Mouse (Mus musculus) cerebellum, postnatal 36 days (tissue): ENCODE data around the gene Slc25a45.
A peak's percentile ranks its signal among the peaks of the same experiment; 100 is the strongest.

Experiments used
- DNase-seq, 2 experiments: peaks; one replicate each; pipeline ENCODE4 v3.0.0; 2021 to 2022; ENCODE audit warnings: mixed read lengths in 2 of 2

The Slc25a45 gene

DNA sequence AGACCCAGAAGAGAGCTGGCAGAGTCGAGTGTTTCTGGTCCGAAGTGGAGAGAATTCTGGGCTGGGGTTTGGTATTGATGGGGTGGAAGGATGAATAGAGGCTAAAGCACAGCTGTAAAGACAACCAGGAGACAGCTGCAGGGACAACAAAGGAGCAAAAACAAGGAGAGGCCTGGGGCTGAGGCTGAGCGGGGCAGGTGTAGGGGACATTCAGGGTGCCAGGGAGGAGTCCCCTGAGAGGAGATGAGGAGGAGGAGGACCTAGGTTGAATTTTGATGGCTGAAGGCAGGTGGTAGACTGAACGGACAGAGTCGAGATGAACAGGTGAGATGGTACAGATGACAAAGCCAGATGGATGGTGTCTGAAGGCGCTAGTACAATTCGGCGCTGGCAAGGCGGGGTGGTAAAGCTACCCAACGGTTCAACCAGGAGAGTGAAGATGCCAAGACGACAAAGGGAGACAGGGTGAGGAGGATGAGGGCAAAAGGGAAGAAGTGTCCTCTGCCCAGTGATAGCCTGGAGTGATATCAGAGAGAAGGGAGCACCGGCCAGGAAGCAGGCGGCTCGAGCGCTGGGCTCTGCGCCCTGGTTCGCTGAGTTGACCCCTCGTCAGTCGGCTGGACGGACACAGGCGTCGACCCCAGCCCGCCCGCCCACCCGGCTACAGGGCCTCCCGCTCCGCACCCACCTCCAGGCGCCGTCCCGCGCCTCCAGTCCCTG is 15.8 kb downstream of the Slc25a45 start:
- DNase-seq = peak; percentile 15 to 35

DNA sequence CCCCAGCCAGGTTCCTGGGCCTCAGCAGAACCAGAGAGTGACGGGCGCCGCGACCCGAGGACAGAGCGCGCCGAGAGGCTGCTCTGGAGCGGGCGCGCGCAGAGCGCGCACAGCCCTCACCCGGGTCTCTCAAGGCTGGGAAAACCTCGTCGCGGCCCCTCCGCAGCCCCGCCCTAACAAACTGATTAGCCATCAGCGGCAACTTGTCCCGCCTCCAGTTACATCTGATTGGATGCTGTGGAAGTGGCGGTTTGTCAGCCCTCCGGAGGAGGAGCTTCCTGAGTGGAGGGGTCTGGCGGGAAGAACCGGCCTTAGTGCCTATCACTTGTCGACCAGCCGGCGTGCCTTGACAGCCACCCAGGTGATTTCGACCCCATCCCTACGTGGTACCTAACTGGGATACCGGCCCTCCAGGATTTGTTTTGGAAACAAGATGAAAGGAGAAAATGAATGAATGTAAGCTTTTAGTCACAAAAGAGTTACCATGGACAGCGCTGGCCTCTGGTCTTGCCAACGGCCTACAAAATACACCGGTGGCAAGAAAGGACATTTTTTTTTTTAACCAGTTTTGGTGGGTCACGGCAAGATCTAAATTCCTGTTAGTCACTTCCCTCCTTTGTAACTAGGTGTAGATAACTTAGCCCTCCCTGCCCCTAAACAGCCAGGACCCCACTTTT is 16.5 kb downstream of the Slc25a45 start, which contains the start of gene Tigd3:
Tigd3 (minus strand) TSS at position 148 of the 677 bp plus-strand sequence.
- peak; percentile 96 to 98 for DNase-seq

DNA sequence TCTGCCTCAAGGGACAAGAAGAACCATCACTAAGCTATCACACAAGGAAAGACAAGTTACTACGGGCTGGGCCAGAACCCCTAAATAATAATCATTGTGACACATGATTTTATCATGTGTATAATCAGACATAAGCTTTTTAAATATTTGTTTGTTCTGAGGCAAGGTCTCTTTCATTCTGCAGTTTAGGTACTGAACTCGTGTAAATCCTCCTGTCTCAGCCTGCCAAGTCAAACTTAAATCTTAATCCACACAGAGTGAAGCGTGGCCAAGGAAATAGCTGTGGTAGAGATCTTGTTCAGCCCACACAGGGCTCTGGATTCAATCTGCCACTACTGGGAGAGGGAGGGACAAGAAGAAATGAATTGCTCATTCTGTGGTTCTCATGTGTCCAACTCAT is 29.7 kb downstream of the Slc25a45 start:
- DNase-seq = no peak

DNA sequence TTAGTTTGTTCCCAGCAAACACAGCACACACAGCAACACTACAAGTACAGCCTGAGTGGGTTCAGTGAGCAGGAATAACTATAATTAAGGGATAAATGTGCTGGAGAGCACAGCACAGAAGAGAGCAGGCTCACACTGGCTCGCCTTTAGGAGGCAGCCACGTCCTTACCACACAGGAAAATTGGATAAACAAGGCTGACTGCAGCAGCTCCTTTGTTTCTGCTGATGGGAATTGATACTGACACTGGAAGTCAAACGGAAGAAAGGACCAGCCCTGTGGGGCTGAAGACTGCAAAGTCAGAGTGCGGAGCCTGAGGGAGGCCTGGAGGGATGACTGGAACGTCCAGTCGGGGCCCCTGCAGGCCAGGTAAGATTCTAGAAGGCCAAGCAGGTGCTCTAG is 32.6 kb downstream of the Slc25a45 start:
- DNase-seq = no peak

DNA sequence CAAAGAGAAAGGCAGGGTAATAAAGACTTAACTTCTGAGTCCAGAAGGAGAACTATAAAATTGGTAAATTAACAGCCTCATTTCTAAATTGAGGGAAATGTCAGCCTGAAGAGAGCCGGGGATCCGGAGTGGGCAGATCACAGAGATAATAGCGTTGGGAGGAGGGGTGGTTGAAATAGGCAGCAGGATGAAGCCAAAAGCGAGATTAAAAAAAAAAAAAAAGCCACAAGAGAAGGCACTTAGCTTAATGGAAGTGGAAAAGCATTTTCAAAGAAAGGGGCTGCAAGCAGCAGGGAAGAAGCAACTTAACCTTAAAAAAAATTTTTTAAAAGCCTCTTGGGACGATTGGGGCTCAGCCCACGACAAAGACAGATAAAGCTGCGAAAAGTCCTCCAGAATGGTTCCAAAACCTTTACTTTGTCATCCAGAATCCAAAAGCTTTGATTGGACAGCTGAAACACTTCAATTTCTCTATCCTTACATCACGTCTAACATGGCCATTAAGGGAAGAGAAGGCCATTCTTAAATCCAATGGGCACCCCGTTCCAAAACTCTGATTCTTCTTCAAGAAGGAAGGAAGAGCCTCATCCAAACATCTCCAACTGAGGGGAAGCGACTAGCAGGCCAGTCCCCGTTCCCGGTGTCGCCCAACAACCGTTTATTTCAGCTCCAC is 34.0 kb downstream of the Slc25a45 start:
- DNase-seq = no peak

DNA sequence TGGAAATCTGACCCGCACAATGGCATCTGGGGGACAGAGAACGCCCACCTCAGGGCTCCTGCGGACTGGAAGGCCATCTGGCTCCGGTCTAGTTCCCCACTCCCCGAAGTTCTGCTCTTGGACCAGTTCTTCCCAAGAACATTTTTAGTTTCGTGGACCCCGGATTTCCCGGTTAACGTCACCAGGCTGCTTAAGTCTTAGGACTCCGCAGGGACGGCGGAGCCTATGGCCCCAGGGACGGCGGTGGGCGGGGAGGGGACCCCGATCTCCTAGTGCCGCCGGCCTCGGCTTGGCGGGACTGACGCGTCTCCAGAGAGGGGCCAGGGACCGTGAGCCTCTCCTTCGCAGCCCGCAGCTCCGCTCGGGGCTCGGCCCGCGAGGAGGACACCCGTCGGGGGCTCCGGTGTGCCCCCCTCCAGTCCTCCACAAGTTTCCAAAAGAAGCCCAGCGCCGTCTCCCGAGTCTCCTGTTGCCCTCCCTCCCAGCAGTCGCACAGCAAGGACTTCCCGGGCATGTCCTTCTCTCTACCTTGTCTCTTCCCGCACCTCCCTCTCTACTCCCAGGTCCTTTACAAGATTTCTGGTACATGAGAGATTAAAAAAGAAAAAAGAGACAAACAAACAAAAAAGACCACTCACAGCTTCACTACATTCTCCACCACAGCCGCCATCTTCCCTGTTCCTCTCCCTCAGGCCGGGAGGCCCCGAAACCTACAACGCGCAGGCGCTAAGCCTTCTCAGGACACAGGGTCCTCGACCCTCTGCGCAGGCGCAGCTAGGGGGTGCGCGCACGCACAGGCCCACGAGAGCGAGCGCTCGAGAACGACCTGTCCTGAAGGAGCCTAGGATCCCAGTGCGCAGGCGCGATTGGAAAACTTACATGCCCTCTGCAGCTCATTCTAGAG is 34.7 kb downstream of the Slc25a45 start:
- DNase-seq = peak; percentile 99 to 100

DNA sequence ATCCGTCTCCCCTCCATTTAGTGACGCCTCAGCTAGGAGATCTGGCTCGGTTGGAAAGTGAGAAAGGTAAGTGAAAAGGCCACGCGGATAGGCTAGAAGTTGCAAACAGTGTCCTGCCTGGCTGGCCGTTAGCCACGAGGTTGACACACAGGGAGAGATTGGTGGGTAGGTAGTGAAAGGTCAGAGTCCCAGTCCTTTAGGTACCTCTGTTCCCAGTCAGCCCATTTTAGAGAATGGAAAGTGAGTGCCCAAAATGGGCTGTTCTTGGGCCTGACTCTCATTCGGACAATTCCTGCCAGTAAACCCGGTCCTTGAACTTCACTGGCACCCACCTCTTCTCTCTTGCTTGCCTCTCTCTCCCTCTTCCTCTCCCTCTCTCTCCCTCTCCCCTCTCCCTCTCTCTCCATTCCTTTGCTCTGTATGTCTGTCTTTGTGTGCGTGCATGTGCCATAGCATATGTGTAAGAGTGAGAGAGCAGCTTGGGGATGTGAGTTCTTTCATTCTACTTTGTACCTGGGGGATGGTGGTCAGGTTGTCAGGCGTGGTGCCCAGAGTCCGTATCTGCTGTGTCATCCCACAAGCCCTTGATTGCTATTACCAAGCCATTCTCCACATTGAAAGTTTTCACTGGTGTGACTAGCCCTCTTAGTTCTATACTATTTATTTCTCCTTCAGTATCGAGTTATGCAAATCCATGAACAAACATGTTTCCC is 35.6 kb downstream of the Slc25a45 start, which contains the start of gene Dpf2:
Dpf2 (minus strand) TSS at position 4 of the 713 bp plus-strand sequence.
- DNase-seq = no peak

DNA sequence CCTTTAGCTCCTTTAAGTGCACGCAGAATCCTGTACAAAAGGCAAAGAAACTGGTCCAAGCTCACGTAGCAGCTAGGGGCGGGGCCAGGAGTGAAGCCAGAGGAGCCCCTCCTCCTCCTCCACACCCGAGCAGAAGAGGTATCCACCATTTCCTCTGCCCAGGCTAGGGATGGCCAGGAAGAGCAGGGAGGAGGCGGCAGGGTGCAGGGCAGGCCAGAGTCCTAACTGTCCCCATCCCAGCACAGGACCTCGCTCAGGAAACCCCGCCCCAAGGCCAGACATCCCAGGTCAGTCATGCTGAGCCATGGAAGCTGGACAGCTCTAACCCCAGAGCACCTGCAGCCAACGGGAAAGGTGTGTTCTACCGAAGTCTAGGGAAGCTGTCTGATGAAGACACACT is 44.1 kb downstream of the Slc25a45 start:
- DNase-seq = no peak

DNA sequence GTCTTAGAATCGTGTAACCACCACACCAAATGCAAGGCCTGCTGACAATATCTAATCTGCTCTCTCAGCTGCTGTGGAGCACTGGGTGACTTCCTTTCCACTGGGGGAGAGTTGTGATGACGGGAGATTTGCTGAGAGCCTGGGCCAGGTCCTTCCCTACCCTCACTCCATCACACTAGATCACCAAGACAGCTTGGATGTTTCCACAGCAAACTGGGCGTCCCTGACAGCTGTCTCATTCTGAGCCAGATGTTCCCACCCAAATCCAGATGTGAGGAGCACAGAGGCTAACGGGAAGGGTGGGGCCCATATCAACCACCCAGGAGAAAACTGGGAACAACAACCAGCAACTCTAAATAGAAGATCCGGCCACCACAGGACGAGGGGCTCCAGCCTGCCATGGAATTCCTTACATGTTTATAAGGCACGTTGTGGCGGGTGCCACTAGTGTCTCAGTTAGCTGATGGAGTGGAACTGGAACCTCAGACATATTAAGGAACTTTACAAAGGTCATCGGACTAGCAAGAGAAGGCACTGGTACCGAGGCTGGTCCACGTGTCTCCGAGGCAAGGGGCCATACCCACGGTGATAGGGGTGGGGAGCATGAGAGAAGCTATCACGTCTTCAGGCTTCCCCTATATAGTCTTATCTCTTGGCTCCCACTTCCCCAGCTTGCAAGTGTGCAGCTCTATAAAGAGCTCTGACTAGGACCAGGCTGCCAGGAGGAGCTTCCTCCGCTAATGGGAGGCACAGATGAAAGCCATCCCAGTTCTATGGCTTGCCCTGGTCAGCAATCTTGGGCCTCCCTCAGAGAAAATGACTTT is 44.7 kb downstream of the Slc25a45 start:
- no peak for DNase-seq

DNA sequence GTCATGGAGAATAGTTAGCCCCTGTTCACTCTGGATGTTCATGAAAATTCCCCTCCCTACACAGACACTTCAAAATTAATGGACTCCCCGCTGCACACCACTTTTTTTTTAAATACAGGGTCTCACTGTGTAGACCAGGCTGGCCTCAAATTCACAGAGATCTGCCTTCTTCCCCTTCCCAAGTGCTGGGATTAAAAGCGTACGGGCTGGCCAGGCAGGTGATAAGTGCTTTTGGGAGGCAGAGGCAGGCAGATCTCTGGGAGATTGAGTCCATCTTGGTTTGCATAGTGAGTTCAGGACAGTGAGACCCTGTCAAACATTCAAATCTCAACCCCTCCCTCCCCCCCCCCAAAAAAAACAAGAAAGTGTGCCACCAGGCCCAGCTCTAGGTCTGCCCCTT is 45.4 kb downstream of the Slc25a45 start:
- no peak for DNase-seq

DNA sequence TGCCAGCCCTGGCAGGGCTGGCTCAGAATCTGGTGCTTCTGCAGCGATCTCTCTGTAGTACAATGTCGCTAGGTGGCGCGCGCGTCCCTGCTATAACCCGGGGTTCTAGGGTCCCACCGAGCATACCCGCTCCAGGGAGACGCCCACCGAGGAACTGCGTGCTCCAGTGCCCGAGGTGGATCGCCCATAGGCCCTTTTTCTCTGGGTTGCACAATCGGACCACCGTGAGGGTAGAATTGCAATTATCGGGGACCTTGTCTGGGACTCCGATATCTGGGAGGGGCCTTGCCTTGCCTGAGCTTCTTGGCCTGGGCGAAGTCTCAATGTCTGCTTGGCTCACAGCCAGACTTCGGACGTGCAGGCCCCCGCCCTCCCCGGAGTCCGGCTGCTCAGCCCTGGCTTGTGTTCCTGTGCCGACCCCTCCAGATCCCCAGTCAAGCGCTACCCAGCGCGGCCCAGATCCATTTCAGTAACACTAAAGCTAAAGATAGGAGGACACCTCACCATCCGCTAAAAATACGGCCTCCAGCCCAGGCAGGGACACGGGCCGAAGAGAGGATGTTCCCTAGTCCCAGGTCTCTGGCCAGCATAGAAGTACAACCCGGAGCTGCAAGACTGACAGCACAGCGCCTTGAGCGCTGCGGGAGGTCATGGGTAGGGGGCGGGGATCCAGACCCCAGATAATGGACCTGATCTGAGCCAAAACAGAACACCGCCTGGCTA is 46.5 kb downstream of the Slc25a45 start:
- DNase-seq = peak; percentile 89 to 93

DNA sequence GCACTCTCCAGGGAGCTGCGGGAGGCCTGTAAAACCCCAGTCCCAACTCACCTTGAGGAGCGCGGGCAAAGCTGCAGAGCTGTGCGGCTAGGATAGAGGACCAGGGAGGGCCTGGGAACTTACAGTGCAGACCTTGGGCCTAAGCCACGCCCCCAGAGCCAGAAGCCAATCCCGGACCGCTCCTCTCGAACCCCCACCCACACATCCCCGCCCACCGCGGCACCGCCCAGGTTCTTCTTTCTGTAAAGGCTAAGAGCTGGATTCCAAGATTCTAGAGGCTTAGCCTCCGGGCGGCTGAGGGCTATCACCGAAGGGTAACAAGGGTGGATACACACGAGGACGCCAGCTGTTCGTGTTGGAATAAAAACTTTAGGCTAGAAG is 47.1 kb downstream of the Slc25a45 start, which contains the start of gene Cdc42ep2:
Cdc42ep2 (minus strand) TSS at position 104 of the 381 bp plus-strand sequence.
- peak; percentile 94 to 97 for DNase-seq

DNA sequence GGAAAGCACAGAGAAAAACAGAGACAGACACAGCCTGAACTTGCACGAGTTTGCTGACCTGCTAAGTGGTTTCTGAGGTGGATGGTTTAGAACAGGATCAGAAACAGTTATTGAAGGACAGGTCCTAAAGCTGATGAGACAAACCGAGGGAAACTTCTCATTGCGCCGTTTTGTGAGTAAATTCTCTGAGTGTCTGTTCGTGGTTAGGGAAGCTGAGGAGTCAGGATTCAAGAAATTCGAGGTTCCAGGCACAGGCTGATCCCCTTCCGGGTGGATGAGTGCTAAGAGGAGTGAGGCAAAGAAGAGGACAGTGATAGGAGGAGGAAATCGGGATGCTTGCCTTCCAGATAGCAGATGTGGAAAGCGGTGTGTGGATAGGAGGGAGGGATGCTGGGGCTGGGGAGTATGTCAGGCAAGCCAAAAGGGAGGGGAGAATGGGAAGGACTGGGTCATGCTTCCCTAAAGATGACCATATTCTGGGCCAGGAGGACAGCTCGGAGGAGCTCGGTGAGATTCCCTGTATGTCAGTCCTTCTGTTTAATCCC is 47.8 kb downstream of the Slc25a45 start:
- DNase-seq = no peak

DNA sequence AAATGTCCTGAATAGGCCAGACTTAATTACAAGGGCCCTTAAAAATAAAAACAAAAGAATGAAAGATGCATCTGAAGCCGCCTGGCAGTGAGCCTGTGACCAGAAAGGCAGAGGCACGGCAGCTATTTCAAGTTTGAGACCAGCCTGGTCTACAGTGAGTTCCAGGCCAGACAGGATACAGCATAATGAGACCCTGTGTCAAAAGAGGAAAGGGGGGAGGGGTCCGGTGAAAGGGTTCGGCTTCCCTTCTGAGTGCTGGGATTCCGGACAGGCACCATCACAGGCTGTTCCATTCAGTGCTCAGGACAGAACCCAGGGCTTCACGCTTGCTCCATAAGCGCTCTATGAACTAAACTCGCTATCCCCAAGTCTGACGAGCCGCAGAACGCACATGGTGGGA is 49.4 kb downstream of the Slc25a45 start:
- DNase-seq = no peak

DNA sequence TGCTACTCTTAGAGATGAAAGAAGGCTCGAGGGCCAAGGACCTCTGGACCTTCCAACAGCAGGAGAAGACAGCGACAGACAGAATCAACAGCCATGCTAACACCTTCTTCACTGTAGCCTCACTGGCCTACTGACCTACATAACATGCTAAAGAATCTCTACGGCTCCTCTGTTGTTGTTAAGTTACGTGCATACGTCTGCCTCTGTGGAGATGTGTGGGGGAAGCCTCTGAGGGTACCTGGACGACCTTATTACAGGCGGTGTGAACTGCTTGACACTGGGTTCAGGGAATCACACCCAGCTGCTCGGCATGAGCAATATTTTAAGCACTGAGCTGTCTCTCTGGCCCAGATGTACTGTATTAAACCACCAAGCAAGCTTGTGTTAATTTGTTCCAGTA is 49.9 kb downstream of the Slc25a45 start:
- no peak for DNase-seq

DNA sequence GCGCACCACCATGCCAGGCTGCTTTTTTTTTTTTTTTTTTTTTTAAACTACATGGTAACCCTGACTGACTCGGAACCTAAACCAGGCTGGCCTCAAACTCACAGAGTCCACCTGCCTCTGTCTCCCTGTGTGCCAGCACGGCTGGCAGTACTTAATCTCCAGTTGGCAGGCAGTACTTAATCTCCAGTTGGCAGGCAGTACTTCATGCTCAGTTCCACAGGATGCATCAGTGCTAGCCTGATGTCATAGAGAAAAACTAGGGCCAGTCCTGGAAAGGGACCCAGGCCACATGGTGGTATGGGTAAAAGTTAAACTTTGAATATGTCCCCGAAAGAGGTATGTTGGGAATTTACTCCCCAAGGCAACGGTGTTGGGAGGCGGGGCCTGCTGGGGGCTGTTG is 50.5 kb downstream of the Slc25a45 start:
- DNase-seq = no peak

DNA sequence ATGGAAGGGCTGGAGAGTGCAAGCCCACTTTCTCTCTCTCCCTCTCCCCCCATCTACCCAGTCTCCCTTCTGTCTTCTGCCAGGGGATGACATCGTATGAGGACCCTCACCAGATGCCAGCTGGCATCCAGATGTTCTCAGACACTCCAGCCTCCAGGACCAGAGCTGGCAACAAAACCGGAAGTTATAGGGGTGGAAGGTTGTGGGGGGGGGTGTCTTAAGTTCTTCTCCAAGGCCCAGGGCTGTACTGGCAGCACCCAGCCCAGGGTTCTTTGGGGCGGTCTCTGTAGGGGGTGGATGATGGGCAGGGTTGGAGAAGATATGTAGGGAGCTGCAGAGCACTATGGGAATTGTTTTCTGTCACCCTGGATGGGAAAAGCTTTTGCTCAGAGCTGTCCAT is 50.9 kb downstream of the Slc25a45 start:
- no peak for DNase-seq

DNA sequence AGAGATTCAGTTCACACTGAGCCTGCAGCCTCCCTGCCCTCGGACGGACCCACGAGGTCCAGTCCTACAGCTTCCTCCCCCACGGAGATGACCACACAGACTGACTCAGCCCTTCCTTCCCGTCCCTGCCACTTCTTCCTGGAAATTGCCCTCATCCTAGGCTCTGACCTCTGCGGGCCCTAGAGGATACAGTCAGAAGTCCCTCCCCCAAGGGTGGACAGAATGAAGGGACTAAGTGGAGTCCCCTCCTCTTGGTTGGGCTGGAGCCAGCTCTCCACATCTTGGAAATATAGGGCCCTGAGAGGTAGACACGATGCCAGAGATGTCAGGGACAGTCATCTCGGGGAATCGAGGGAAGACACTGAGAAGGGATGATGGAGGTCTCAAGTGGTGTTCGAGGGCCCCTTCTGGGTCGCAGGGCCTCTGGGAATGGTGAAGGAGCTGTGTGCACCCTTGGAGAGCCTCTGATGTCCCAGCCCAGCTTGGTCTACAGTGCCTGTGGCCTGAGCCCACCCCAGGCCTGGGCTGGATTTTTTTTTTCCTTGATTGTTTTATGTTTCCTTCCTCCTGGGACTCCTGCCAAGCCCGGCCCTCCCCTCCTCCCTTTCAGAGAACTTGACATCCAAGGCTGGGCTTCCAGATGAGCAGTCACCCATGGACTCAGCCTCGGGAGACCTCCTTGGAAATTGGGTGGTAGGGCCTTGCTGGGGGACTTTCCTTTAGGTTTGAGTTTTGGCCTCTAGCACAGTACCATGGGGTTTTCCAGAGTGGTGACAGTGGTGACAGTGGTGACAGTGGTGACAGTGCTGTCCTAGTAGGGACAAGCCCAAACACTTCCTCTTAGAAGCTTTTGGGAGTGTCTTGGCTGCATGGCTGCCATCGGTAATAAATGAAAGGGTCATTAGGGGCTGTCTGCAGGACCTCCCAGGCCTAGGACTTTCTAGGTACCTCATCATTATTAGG is 52.3 kb downstream of the Slc25a45 start:
- no peak for DNase-seq

DNA sequence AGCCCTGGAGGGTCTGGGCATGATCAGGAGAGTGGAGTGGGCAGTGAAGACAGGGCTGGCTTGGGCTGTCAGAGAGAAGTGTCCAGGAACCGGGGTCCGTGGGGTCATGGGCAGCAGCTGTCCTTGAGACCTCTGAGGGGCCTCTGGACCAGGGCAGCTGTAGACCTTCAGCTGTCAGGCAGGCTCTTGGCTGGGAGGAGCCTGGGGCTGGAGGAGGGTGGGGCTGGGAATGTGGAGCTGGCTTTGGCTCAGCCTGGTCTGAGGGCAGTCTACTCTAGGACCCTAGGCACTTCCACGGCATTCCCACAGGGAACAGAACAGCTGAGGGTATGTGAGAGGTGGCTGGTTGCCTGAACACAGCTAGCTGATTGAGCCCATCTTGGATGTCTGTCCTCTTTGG is 57.7 kb downstream of the Slc25a45 start:
- no peak for DNase-seq
